Mouse (Mus musculus): ENCODE results near the gene Nav3. TPM values are rescaled to one million over a fixed set of nuclear protein-coding genes. Genes with fewer than 3 reads are reported as not detected.
"Not testable (repeated sequence)": the region's sequence is repeated elsewhere in the genome, so short reads cannot be mapped to it uniquely, and the experiment has no call there.

Gene Nav3
- total RNA-seq (2022), result 1 to 10 TPM; 1.2 to 5.4 (median 3.3) TPM

- DNase-seq, result peak; percentile 7
Observed at GRCm38 (mm10) chr10:110455838-110456493, at the start of gene Nav3. Gene Nav3 (minus strand): TSS chr10:110456204.

DNA sequence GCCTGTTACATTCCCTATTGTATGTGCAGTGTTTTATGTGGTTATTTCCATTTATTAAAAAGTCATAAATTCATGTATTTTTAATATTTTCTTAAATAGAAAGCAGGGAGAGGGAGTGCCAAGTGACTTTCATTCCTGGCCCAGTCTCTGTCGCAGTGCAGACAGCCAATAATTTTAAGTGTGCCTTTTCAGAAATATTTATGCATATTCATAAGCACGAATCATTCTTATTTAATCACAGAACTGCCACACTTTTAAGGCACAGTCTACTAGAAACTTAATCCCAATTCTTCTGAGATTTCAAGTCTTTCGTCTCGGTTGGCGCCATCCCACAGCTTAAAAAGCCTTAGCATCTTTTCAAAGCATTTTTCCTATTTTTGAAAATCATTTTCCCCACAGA lies 29.3 kb upstream of the Nav3 start:
- DNase-seq, result no peak

GRCm38 (mm10) chr10:110484822-110485221 lies 28.8 kb upstream of the Nav3 start:
- no peak for DNase-seq

DNA sequence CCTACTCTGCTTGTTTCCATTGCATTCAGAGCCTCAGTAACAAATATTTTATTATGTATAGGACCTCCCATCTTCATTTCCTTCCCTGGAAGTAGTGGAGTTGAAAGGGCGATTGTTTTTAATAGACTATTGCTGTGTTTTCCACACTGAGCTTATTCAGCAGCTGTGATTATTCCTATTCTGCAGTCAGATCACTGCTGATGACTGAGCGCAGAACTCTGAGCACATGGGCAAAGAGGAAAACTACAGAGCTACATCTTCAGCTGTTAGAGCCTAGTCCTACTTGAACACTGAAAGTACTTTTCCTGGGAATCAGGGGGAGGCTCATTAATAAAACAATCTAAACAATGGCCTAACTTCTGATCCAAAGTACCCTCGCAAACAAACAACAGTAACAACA lies 23.2 kb upstream of the Nav3 start:
- DNase-seq, result no peak

DNA sequence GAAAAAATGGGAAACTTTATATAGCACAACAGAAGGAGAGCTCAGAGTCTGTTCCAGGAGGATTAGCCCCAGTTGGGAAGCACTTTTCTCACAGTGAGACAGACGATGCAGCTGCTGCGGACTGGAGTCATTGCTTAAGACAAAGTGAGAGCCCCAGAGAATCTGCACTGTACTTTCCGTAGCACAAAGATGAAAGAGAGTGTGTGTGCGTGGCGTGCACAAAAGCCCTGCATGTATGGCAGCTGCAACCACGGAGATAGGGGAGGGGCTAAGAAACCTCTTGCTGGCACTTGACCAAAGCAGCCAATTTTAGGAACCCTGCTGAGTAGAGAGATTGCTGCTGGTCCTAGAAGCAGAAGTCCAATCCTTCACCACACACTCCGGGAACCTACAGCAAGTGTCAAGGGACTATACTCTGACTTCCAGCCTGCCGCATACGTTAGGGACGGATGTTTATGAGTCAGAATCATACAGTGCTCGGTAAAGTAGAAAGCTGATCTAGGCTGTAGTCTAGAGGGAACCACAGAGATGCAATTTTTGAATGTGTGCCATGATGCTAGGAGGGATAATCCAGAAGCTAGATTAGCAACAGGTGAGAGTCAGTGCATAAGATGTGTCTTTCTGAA lies 21.8 kb upstream of the Nav3 start:
- no peak for DNase-seq

- DNase-seq, result no peak
Observed at GRCm38 (mm10) chr10:110474107-110474506, 18.1 kb upstream of the Nav3 start.

GRCm38 (mm10) chr10:110469445-110469844 lies 13.4 kb upstream of the Nav3 start:
- DNase-seq, result no peak

DNA sequence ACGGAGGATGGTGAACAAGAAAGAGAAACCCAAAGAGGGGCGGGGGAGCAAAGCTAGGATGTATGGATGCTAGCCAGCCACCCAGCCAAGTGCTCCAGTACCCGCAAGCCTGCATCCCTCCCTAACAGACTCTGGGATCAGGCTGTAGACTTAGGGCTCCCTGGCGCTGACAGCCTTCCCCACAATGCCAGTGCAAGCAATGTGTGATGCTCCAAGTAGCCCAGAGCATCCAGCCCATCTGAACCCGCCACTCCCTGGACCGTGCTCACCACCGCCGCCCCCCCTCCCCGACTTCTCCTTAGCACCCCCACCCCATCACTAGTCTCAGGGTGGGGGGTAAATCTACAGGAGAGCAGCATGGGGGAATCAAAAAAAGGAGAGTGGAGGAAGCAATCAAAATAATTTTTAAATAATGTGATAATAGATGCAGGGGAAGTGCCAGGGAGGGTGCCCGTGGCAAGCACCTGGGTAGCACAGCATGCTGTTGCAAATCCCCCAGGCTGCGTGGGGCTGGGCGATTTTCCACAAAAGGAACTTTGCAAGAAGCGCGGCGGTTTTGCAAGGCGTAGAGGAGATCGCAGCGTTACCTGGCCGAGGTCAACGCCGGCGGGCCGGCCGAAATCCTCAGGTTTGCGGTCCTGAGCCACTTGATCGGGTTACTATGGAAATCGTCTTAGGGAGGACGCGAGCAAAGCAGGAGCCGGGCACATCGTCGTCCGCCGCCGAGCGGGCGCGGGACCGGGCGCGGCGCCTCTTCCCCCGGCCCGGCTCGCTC lies 754 bp downstream of the Nav3 start:
- DNase-seq, result no peak

DNA sequence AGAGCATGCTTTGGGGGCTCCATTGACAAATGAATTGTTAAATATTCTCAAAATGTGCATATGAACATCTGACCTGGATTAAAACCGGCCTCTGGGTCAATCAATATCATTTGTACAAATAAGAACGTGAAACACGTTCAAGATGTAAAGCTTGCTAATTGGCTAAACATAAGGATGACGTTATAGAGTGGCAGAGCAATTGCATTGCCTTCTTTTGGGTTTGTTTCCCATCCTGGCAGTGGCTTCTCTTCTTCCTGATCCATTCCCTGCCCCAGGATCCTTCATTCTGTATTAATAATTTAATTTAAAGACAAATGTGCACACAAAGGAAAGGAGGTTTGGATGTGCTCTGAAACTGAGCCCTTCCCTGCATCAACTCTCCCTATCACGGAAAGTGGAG lies 2.4 kb downstream of the Nav3 start:
- no peak for DNase-seq

GRCm38 (mm10) chr10:110440396-110440795 lies 15.6 kb downstream of the Nav3 start:
- no peak for DNase-seq

DNA sequence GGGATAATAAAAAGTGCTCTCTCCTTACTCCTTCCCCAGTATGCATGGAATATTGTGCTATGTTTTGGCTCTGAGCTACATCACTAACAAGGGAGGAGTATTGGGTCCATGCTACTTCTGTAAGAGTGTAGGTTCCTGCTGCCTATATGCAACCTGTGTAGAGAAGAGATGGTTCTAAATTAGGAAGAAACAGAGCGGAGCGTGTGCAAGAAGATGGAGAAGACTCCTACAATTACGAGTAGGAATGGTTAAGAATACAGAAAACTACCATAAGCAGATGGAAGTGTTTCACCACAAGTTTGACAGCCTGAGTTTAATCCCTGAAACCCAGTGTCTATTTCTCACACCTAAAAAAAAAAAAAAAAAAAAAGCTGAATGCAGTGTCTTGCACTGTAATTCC lies 24.9 kb downstream of the Nav3 start:
- no peak for DNase-seq

GRCm38 (mm10) chr10:110429578-110429977 lies 26.4 kb downstream of the Nav3 start:
- no peak for DNase-seq

- DNase-seq, result no peak
Observed at GRCm38 (mm10) chr10:110429052-110429451, 27.0 kb downstream of the Nav3 start.

- DNase-seq, result no peak
Observed at GRCm38 (mm10) chr10:110421533-110421932, 34.5 kb downstream of the Nav3 start.

DNA sequence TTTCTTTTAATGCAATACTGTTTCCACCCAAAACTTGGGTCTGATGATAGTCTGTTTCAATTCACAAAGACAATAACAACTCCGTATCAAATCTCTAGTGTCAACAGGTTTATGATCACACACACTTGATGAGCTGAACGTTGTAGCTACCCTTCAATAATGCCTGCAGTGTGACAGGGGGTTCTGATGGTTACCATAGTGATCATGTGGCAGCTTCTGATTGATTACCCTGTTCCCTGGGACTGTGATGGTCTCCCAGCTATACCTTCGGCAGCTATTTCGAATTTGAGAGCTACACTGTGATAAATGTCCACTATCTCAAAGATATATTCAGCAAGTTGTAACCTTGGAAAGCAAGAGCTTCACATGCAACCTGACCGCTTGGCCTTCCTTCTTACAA lies 39.0 kb downstream of the Nav3 start:
- DNase-seq, result no peak

DNA sequence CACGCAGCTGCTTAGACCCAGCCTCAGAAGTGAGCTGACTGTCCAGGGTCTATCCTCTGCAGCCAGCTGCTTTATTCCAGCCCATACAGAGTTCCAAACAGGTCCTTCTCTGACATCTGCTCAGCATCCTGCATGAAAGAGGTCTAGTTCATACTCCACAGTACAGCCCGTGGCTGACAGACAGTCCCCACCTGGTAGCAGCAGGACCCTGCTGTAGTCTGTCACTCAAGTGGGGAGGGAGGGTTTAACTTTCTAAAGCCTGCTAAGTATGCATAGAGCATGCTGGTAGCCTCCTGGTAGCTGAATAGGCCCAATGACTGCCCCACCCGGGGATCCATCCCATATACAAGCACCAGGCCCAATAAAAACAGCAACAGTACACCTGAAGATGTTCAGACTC lies 40.4 kb downstream of the Nav3 start:
- DNase-seq, result no peak

GRCm38 (mm10) chr10:110413281-110413897 lies 42.6 kb downstream of the Nav3 start:
- DNase-seq, result no peak

DNA sequence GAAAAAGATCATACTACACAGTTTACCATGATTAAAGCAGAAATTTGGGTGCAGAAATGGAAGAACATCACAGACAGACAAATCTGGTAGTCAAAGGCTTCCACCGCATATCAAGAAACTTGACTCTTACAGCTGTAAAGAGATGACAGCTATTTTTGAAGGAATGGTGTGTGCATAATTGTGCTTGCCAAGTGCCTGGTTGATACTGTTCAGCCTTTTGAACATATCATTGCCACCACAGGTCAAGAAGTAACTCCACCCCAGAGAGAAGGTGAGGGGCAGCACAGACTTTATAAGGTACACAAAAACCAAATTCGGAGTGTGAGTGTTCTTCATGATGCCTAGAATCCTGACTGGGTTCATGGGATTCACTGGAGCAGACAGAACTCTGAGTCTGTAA lies 53.1 kb downstream of the Nav3 start:
- no peak for DNase-seq

DNA sequence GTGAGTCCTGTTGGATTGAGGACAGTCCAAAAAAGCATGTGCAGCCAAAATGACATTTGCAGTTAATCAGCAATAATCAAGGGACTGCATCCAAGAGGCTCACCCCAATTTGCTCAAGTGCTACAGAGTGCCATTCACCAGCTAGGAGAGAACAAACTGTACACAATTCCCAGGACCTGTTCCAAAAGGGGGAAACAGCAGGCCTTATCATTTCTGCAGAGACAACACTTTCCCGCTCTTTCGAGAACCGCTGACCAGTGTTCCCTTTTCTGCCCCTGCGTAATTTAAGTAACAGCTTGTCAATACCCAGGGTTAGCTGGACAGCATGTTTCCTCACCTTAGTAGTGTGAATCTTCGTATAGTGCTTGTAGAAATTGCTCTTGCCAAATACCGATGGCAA lies 55.4 kb downstream of the Nav3 start:
- DNase-seq, result no peak

DNA sequence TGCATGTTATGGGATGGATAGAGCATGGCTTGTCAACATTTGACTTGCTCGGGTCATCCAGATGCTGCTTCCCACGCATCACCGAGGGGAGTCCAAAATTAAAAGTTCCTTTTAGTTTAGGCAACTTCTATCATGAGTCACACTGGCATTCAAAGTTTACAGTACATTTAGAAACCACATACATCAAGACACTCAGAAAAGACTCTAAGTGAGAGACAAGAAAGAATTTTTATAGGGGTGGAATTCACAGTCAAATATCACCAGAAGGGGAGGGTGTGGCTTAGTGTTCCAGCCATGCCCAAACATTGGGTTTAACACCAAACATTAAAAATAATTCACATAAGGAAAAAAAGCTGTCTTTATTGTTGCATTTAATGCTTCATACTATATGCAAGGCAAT lies 57.4 kb downstream of the Nav3 start:
- no peak for DNase-seq

- DNase-seq, result no peak
Observed at GRCm38 (mm10) chr10:110386476-110387197, 69.4 kb downstream of the Nav3 start.

DNA sequence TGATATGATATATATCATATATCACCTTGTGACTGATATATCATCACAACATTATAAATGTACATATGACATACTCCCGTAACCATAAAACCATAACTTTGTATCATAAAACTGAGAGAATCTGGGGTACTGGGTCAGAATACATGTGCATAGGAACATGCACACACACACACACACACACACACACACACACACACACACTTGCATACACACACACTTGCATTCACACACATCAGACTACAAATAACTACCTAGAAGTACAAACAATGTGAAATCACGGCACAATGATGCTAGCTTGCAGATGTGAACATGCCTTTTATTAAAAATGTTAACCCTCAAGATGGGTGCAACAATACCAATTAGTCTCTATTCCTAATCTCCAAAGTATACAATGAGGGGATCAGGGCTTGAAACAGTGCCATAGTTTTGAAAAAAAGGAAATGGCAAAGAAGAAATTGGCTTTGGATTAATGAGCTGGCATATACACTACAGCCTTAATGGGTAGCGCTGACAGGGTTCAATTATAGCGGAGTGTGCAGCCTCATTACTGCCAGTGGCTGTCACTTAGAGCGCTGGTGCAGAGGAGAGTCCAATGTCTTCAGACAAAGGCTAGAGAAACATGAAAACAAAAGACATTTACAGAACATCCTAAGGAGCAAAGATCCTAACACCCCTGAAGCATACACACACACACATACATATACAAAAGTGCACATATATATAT lies 72.3 kb downstream of the Nav3 start:
- DNase-seq, result not testable (repeated sequence)
